Mouse (Mus musculus) bone marrow macrophage, adult 2 months (primary cell): ENCODE measurements around the gene Slc4a7.

ENCODE experiments used
- CTCF ChIP-seq: IDR thresholded peaks from 2 replicates; pipeline ENCODE4 v1.5.1; 2012; ENCODE audit warnings: low read depth, mild to moderate bottlenecking, low read length, moderate library complexity
- POLR2A ChIP-seq: IDR thresholded peaks from 2 replicates; pipeline ENCODE4 v1.6.1; 2012; ENCODE audit warnings: mild to moderate bottlenecking, low read depth, low read length, borderline replicate concordance

DNA sequence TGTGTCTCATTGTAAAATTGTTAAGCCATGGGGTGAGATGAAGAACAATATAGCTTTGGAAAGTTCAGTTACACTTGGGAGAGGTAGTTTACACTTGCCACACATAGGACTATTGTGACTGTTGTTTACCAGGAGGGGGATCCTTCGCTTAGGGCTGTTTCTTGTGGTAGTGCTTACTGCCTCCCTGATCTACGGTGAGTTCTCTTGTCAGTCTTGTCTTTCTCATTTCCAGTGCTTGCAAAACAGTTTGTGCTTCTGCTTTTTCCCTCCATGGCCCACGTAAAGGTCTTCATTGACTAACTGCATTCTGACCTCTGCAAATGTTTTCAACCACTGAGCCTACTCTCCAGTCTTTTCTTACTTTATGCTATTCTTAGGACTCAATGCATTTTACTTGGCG is 98.3 kb downstream of the Slc4a7 start:
- TF ChIP-seq CTCF (no peak), POLR2A (no peak)
